Mouse (Mus musculus): Measurements from ENCODE around the gene Nkain4.
A peak's percentile ranks its signal among the peaks of the same experiment; 100 is the strongest.

The Nkain4 gene

DNA sequence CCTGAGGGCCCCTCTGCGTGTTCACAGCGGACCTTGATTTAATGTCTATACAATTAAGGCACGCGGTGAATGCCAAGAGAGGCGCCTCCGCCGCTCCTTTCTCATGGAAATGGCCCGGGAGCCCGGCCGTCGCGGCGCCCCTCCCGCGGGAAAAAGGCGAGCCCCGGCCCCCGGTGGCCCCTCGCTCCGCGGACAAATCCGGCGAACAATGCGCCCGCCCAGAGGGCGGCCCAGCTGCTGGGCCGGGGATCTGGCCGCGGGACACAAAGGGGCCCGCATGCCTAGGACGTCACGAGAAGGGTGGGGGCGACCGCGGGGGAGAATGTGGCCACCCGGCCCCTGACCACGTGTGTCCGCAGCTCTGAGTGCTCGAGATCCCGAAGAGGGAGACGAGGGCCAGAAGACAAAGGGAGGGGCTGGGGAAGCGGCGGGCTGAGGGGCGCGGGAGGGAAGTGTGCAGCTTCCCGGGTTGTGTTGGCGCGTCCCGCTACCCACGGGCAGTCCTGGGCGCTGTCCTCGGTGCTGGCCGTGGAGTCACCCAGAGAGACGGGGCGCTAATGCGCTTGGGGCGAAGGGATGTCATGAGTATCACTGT, 60.4 kb downstream of the Nkain4 start:
- DNase-seq (ENCODE audit: low spot score in 2 of 2) = no peak

DNA sequence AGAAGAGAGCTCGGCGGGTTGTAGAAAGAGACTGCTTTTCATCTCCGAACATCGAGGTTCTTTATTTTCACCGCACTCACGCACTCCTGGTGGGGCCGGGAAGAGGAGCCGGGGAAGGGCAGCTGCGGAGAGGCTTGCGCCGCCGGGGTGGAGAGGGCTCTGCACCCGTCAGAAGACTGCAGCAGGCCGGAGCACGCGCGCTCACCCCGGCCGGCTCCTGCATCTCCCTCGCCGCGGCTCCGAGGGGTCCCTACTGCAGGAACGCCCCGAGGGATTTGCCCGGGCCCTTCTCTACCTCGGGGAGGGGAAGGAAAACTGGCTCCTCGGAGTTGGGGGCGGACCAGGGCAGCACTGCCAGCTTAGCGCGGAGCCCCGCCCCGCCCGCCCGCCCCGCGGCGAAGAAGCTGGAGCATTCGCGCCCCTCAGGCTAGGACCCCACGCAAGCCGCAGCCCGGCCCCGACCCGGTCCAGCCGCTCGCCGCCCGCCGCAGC, 60.9 kb downstream of the Nkain4 start:
- no peak for DNase-seq (ENCODE audit: low spot score in 2 of 2)

DNA sequence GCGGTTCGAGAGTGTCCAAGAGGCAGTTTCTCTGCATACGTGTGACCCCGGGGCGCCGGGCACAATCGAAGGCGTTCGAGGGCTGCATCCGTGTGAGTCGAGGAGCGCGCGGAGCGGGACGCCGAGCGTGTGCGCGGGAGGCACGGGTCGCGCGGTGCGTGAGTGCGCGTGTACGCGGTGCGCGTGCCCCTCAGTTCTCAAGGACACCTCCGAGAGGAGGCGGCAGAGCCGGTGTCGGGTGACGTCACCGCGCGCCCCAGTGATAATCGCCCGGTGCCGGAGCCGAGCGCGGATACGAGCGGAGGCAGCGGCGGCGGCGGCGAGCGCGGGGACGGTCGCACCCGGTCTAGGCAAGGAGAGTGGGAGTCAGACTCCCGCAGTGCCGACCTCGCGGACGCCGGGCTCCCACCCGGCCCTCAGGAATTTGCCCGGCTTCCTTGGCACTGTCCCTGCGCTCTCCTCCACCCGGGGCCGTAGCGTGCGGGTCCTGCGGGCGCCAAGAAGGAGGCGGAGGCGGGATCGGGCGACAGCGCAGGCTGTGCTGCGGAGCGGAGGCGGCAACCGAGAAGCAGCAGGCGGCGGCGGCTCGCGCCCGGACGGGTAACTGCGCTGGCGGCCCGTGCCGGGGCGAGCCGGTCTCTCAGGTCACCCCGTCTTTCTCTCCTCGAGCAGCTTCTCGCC, 61.5 kb downstream of the Nkain4 start:
- peak; percentile 88 to 91 for DNase-seq (ENCODE audit: low spot score in 2 of 2)

DNA sequence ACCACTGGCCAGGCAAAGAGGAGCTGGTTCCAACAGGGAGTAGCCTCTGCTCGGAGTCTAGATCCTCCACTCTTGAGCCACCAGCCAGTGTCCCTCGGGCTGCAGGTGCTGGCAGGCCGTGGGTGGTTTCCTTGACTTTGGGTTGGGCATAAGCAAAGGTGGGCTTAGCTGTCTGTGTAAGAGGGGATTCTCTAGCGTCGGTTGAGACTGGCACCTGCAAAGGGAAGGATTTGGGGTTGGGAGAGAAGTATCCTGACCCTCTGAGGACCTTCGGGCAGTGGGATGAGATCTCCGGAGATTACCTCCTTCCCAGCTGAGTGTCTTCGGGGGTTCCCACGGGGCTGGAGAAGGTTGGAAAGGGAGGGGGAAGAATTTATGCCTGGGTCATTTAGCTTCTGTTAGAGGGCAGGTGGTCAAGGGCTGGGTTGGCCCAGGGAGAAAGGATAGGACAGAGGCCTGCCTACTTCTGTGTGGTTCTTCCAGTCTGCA, 62.6 kb downstream of the Nkain4 start:
- no peak for DNase-seq (ENCODE audit: low spot score in 2 of 2)

DNA sequence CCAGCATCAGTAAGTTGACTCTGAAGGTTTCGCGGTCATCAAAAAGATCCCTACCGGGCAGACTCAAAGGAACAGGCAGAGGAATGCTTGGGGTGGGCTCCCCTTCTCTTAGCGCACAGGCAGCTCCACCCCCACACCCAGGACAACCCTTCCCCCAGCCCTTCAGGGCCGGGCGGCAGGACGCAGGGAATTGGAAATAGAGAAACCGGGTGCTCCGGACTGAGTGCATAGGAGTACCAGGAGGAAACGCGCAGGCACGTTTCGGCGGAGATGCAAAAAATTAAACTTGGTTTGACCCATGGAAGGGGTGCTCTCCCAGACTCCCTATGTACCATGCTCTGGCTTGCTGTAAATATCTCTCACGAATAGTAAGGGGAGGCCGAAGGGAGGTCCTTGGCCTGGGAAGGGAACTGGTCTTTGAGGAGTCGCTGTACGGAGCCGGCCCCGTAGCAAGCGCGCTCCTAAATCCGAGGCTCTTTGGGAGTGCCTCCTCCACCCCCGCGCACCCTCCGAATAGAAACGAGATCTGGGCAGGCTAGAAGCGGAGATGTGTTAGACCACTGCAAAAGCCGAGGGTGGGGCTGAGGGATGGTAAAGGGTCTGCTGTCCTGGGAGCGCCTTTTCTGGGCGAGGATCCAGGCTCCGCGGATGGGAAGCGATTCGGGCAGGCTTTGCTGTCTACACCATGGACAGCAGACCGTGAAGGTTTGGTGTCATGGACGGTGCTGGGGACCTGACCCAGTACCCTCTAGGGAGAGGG, 63.2 kb downstream of the Nkain4 start:
- peak; percentile 69 for DNase-seq (ENCODE audit: low spot score in 2 of 2)

DNA sequence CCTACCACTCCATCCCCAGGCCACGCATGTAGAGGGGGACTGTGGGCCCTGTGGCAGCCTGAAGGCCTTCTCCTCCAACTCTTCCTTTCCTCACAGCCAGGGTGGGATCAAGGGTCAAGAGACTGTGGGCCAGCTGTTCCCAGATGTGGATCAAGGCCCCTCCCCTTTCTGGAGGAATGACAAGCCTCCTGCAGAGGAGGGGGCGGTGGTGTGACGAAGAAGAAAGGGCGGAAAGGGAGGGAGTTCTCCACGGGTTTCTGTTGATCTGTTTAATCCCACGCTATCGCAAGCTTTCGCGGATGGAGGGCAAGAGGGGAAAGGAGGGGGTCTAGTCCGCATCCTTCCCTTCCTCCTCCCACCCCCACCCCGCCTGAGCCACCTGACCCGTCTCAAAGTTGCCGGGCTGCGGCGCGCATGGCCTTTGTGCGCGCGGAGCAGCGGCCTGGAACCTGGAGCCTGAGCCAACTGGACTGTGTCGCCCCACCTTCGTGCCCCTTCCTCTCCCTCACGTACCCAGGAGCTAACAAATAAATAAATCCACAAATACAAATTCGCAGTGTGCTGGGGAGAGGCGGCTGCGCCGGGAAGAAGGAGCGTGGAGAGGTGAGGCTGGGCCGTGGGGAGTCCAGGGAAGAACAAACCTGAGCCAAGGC, 64.0 kb downstream of the Nkain4 start:
- DNase-seq (ENCODE audit: low spot score in 2 of 2) = no peak

DNA sequence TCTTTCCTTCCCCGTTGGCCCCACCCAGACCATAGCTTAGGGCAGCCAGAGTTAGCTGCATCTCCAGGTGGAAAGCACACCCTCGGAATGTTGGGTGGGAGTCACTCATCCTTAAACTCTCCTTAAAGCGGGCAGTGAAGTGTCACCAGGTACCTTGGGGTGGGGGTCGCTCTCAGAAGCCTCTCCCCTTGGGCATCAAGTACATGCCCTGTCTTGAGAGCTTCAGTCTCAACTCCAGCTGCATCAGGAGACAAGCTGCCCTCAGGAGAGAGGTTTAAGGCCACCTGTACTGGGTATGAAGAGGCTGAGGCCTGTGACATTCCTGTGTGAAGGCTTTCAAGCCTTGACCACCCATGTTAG, 64.6 kb downstream of the Nkain4 start:
- DNase-seq (ENCODE audit: low spot score in 2 of 2) = no peak

DNA sequence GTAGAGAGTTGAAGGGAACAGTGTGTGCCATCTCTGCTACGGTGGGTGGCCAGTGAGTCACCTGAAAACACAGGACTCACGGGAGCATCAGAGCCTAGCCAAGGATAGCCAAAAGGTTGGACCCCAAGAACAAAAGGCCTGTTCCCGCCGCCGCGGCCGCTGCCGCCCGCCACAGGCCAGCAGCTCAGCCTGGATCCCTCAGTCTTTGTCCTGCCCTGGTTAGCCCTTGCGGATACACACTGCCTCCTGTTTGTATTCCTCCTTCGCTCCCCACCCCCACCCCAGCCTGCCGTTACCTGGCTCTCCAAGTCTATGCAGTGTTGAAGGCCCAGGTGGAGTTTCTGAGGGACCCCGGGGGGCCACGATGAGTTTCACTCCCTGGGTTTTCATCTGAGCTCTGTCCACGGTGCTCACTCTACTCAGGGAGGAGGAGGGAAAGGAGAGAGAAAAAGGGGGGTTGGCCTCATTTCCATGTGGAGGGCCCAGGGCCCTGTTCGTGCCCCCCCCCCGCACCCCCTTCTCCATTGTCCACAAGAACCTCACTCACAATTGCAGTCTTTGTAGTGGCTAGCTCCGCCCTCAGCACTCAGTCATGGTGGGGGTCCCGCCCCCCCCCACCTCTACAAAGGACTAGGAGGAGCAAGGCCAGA, 65.1 kb downstream of the Nkain4 start:
- no peak for DNase-seq (ENCODE audit: low spot score in 2 of 2)

DNA sequence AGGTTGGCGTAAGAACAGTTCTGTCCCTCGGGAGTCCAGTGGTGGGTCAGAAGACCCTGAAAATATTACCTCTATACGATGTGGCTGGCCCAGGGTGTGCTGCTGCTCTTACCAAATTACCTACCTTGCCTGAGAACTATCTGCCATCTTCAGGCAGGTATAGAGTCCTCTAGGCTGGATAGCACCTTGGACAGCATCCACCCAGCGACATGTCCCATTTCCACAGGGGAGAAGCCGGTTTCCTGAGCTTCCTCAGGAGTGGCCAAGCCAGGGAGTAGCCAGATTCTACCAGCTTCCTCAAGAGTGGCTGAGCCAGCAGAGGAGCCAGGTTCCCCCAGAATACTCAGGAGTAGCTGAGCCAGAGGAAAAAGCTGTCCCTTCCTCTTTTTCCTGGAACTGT, 69.2 kb downstream of the Nkain4 start:
- DNase-seq (ENCODE audit: low spot score in 2 of 2) = no peak
